Mouse (Mus musculus): Measurements from ENCODE around the gene Gdf9. TPM values are rescaled to one million over a fixed set of nuclear protein-coding genes. Genes with fewer than 3 reads are reported as not detected.
A peak's percentile ranks its signal among the peaks of the same experiment; 100 is the strongest.

Gene Gdf9
- total and polyA plus RNA-seq, 2 experiments from 2014 or later = 0.79 to 0.95 TPM

GRCm38 (mm10) chr11:53427993-53428715, 2.7 kb upstream of the Gdf9 start:
- H3K9me3 ChIP-seq (replicated peaks; ENCODE audit: control insufficient read depth, low read length) = no peaks in the 10 kb centered on the region

GRCm38 (mm10) chr11:53428716-53429057, 2.1 kb upstream of the Gdf9 start:
- Histone ChIP-seq H3K4me3 (ENCODE audit: low read depth, low read length) (no peak overlapping the region), H3K36me3 (replicated peaks; ENCODE audit: control insufficient read depth, insufficient read depth, low read length) (peaks cover 7% of the 10 kb centered on the region), H3K9ac (replicated peaks; ENCODE audit: low read depth, low read length) (no peak overlapping the region), H3K4me1 (ENCODE audit: control insufficient read depth, insufficient read depth) (no peaks in the 10 kb centered on the region), H3K4me2 (ENCODE audit: low read depth, low read length) (no peak overlapping the region), H3K27ac (ENCODE audit: low read depth) (no peak overlapping the region), H3K9me3 (replicated peaks; ENCODE audit: control insufficient read depth, low read length) (no peaks in the 10 kb centered on the region), H3K27me3 (ENCODE audit: control insufficient read depth, insufficient read depth, low read length) (no peaks in the 10 kb centered on the region)
- 92% methylated on average over 5 of the region's 5 CpGs for WGBS
- no peak for DNase-seq (ENCODE audit: low spot score)
- no peak for TF ChIP-seq CTCF (IDR thresholded peaks at IDR 0.05; ENCODE audit: low read depth)
- TF ChIP-seq EP300 (IDR thresholded peaks at IDR 0.05; ENCODE audit: low read depth) = no peak
- no peak for ATAC-seq (ENCODE audit: insufficient read depth, low read depth)

More at GRCm38 (mm10) chr11:53427993-53428715, 2.7 kb upstream of the Gdf9 start:
- H3K4me2 ChIP-seq (ENCODE audit: low read depth, low read length) = no peak overlapping the region
- ATAC-seq (ENCODE audit: insufficient read depth, low read depth) (no peak), DNase-seq (ENCODE audit: low spot score) (no peak)
- H3K36me3 ChIP-seq (replicated peaks; ENCODE audit: control insufficient read depth, insufficient read depth, low read length) = peaks cover 7% of the 10 kb centered on the region
- 88% methylated on average over 3 of the region's 3 CpGs for WGBS
- H3K9ac ChIP-seq (replicated peaks; ENCODE audit: low read depth, low read length) = no peak overlapping the region
- H3K27ac ChIP-seq (ENCODE audit: low read depth) = no peak overlapping the region
- TF ChIP-seq CTCF (IDR thresholded peaks at IDR 0.05; ENCODE audit: low read depth) (no peak), EP300 (IDR thresholded peaks at IDR 0.05; ENCODE audit: low read depth) (no peak)
- H3K4me1 ChIP-seq (ENCODE audit: control insufficient read depth, insufficient read depth) = no peaks in the 10 kb centered on the region
- H3K4me3 ChIP-seq (ENCODE audit: low read depth, low read length) = no peak overlapping the region
- no peaks in the 10 kb centered on the region for H3K27me3 ChIP-seq (ENCODE audit: control insufficient read depth, insufficient read depth, low read length)

- ATAC-seq (ENCODE audit: insufficient read depth, low read depth) (no peak), DNase-seq (ENCODE audit: low spot score) (no peak)
- H3K36me3 ChIP-seq (replicated peaks; ENCODE audit: control insufficient read depth, insufficient read depth, low read length) = peaks cover 7% of the 10 kb centered on the region
- no peaks in the 10 kb centered on the region for H3K4me1 ChIP-seq (ENCODE audit: control insufficient read depth, insufficient read depth)
- H3K9me3 ChIP-seq (replicated peaks; ENCODE audit: control insufficient read depth, low read length) = no peaks in the 10 kb centered on the region
- H3K4me2 ChIP-seq (ENCODE audit: low read depth, low read length) = peak overlapping the region; percentile 84; the same call in 1 of the 2 replicates
- no peak overlapping the region for H3K9ac ChIP-seq (replicated peaks; ENCODE audit: low read depth, low read length)
- no peak overlapping the region for H3K27ac ChIP-seq (ENCODE audit: low read depth)
- H3K27me3 ChIP-seq (ENCODE audit: control insufficient read depth, insufficient read depth, low read length) = no peaks in the 10 kb centered on the region
- peak overlapping the region; percentile 79; the same call in 1 of the 2 replicates for H3K4me3 ChIP-seq (ENCODE audit: low read depth, low read length)
- TF ChIP-seq EP300 (IDR thresholded peaks at IDR 0.05; ENCODE audit: low read depth) (no peak), CTCF (IDR thresholded peaks at IDR 0.05; ENCODE audit: low read depth) (no peak)
Measured at GRCm38 (mm10) chr11:53429182-53429581, 1.6 kb upstream of the Gdf9 start.

- H3K9ac ChIP-seq (replicated peaks; ENCODE audit: low read depth, low read length) = peak overlapping the region; percentile 88
- WGBS = under 1% methylated on average over 34 of the region's 34 CpGs
- H3K27ac ChIP-seq (ENCODE audit: low read depth) = peak overlapping the region; percentile 93
- no peak for TF ChIP-seq CTCF (IDR thresholded peaks at IDR 0.05; ENCODE audit: low read depth)
- no peak for TF ChIP-seq EP300 (IDR thresholded peaks at IDR 0.05; ENCODE audit: low read depth)
- peak; percentile 16 for ATAC-seq (ENCODE audit: insufficient read depth, low read depth)
- H3K36me3 ChIP-seq (replicated peaks; ENCODE audit: control insufficient read depth, insufficient read depth, low read length) = peaks cover 7% of the 10 kb centered on the region
- H3K4me3 ChIP-seq (ENCODE audit: low read depth, low read length) = peak overlapping the region; percentile 79
- H3K27me3 ChIP-seq (ENCODE audit: control insufficient read depth, insufficient read depth, low read length) = no peaks in the 10 kb centered on the region
- peak overlapping the region; percentile 84 for H3K4me2 ChIP-seq (ENCODE audit: low read depth, low read length)
- DNase-seq (ENCODE audit: low spot score) = peak; percentile 19
- H3K9me3 ChIP-seq (replicated peaks; ENCODE audit: control insufficient read depth, low read length) = no peaks in the 10 kb centered on the region
- no peaks in the 10 kb centered on the region for H3K4me1 ChIP-seq (ENCODE audit: control insufficient read depth, insufficient read depth)
Measured at GRCm38 (mm10) chr11:53430300-53430669, 538 bp upstream of the Gdf9 start.

- H3K27ac ChIP-seq (ENCODE audit: low read depth) = peak overlapping the region; percentile 93
- H3K9ac ChIP-seq (replicated peaks; ENCODE audit: low read depth, low read length) = peak overlapping the region; percentile 88; the same call in 1 of the 2 replicates
- peak overlapping the region; percentile 84 for H3K4me2 ChIP-seq (ENCODE audit: low read depth, low read length)
- DNase-seq (ENCODE audit: low spot score) (no peak), ATAC-seq (ENCODE audit: insufficient read depth, low read depth) (peak; percentile 1; the same call in 1 of the 2 replicates)
- no peaks in the 10 kb centered on the region for H3K4me1 ChIP-seq (ENCODE audit: control insufficient read depth, insufficient read depth)
- no peaks in the 10 kb centered on the region for H3K27me3 ChIP-seq (ENCODE audit: control insufficient read depth, insufficient read depth, low read length)
- TF ChIP-seq CTCF (IDR thresholded peaks at IDR 0.05; ENCODE audit: low read depth) (no peak), EP300 (IDR thresholded peaks at IDR 0.05; ENCODE audit: low read depth) (no peak)
- peak overlapping the region; percentile 79 for H3K4me3 ChIP-seq (ENCODE audit: low read depth, low read length)
- peaks cover 7% of the 10 kb centered on the region for H3K36me3 ChIP-seq (replicated peaks; ENCODE audit: control insufficient read depth, insufficient read depth, low read length)
- no peaks in the 10 kb centered on the region for H3K9me3 ChIP-seq (replicated peaks; ENCODE audit: control insufficient read depth, low read length)
- 12% methylated on average over 9 of the region's 9 CpGs for WGBS
Measured at GRCm38 (mm10) chr11:53431347-53432056, 679 bp downstream of the Gdf9 start.

All from heart, postnatal 0 days (tissue).